Mouse (Mus musculus) MEL (cell line): Measurements from ENCODE around the gene Ephx1. TPM values are rescaled to one million over a fixed set of nuclear protein-coding genes. Genes with fewer than 3 reads are reported as not detected.
A peak's percentile ranks its signal among the peaks of the same experiment; 100 is the strongest.
"Not testable (repeated sequence)": the region's sequence is repeated elsewhere in the genome, so short reads cannot be mapped to it uniquely, and the experiment has no call there.

Experiments used
- DNase-seq: peaks from one replicate; pipeline ENCODE4 v3.0.0; 2011; ENCODE audit warnings: low read depth, low spot score
- H3K27ac ChIP-seq: 2 replicates; pipeline ENCODE4 v1.5.1; 2012; ENCODE audit warnings: low read depth, mild to moderate bottlenecking, control low read depth, low read length, moderate library complexity; ENCODE audit not compliant: control insufficient read depth
- H3K27me3 ChIP-seq, 2 experiments: fragments of 150-350 bp in 1 of 2; sonication (generic) in 1 of 2; 2 replicates each; pipeline ENCODE4 v1.6.1; 2012; ENCODE audit warnings: low read length in 2 of 2, mild to moderate bottlenecking in 2 of 2, improper control_type of control experiment in 1 of 2, moderate library complexity in 1 of 2; ENCODE audit not compliant: insufficient read depth in 2 of 2, control insufficient read depth in 1 of 2
- H3K36me3 ChIP-seq, 2 experiments: 2 replicates each; pipeline ENCODE4 v1.6.1; 2012 to 2014; ENCODE audit warnings: low read length in 2 of 2, improper control_type of control experiment in 1 of 2, inconsistent platforms in 1 of 2, mild to moderate bottlenecking in 1 of 2; ENCODE audit not compliant: insufficient read depth in 2 of 2, control insufficient read depth in 1 of 2
- H3K4me1 ChIP-seq, 2 experiments: fragments of 150-350 bp in 1 of 2; sonication (generic) in 1 of 2; 2 replicates each; pipeline ENCODE4 v1.6.1; 2012; ENCODE audit warnings: low read length in 2 of 2, improper control_type of control experiment in 1 of 2, mild to moderate bottlenecking in 1 of 2; ENCODE audit not compliant: insufficient read depth in 2 of 2, control insufficient read depth in 1 of 2
- H3K4me3 ChIP-seq, 2 experiments: fragments of 150-350 bp in 1 of 2; sonication (generic) in 1 of 2; 2 replicates each; pipeline ENCODE4 v1.5.1; 2012; ENCODE audit warnings: low read depth in 2 of 2, low read length in 2 of 2, mild to moderate bottlenecking in 2 of 2, moderate library complexity in 2 of 2, control low read depth in 1 of 2, improper control_type of control experiment in 1 of 2; ENCODE audit not compliant: control insufficient read depth in 1 of 2, insufficient read depth in 1 of 2
- H3K79me2 ChIP-seq: 2 replicates; pipeline ENCODE4 v1.6.1; 2012; ENCODE audit warnings: mild to moderate bottlenecking, low read length, moderate library complexity; ENCODE audit not compliant: control insufficient read depth, poor library complexity, insufficient read depth
- H3K9ac ChIP-seq: 2 replicates; pipeline ENCODE4 v1.6.1; 2012; ENCODE audit warnings: low read depth, mild to moderate bottlenecking, control low read depth, low read length, moderate library complexity; ENCODE audit not compliant: control insufficient read depth, poor library complexity, severe bottlenecking
- H3K9me3 ChIP-seq: fragments of 150-350 bp; sonication (generic); replicated peaks from 2 replicates; pipeline ENCODE4 v1.6.1; 2012; ENCODE audit warnings: mild to moderate bottlenecking, low read length, improper control_type of control experiment, moderate library complexity; ENCODE audit not compliant: insufficient read depth
- CTCF ChIP-seq, 3 experiments: IDR thresholded peaks in 2 of 3; conservative IDR thresholded peaks in 1 of 3; 2 replicates each; pipeline ENCODE4 v1.5.1; 2011 to 2012; ENCODE audit warnings: low read length in 3 of 3, low read depth in 2 of 3, mild to moderate bottlenecking in 2 of 3, improper control_type of control experiment in 1 of 3, inconsistent platforms in 1 of 3, mixed read lengths in 1 of 3, moderate library complexity in 1 of 3; ENCODE audit not compliant: control insufficient read depth in 1 of 3, insufficient read depth in 1 of 3, poor library complexity in 1 of 3, severe bottlenecking in 1 of 3
- ELF1 ChIP-seq: IDR thresholded peaks from 2 replicates; pipeline ENCODE4 v1.6.1; 2014; ENCODE audit warnings: low read depth, mild to moderate bottlenecking, inconsistent platforms, low read length, improper control_type of control experiment, moderate library complexity
- EP300 ChIP-seq, 2 experiments: IDR thresholded peaks; 2 replicates each; pipeline ENCODE4 v1.6.1; 2011; ENCODE audit warnings: improper control_type of control experiment in 2 of 2, low read length in 2 of 2, low read depth in 1 of 2, mild to moderate bottlenecking in 1 of 2
- ETS1 ChIP-seq: IDR thresholded peaks from 2 replicates; pipeline ENCODE4 v1.6.1; 2012; ENCODE audit warnings: low read depth, mild to moderate bottlenecking, inconsistent platforms, low read length, improper control_type of control experiment, moderate library complexity
- GATA1 ChIP-seq: IDR thresholded peaks from 2 replicates; pipeline ENCODE4 v1.6.1; 2011; ENCODE audit warnings: low read depth, low read length, improper control_type of control experiment
- HCFC1 ChIP-seq: IDR thresholded peaks from 2 replicates; pipeline ENCODE4 v1.6.1; 2012; ENCODE audit warnings: low read depth, mild to moderate bottlenecking, inconsistent platforms, low read length, improper control_type of control experiment, moderate library complexity
- JUND ChIP-seq: IDR thresholded peaks from 2 replicates; pipeline ENCODE4 v1.6.1; 2011; ENCODE audit warnings: low read depth, mild to moderate bottlenecking, improper control_type of control experiment, low read length
- MAZ ChIP-seq: IDR thresholded peaks from 2 replicates; pipeline ENCODE4 v1.6.1; 2012; ENCODE audit warnings: low read depth, mild to moderate bottlenecking, inconsistent platforms, low read length, improper control_type of control experiment
- MXI1 ChIP-seq: IDR thresholded peaks from 2 replicates; pipeline ENCODE4 v1.6.1; 2011; ENCODE audit warnings: mild to moderate bottlenecking, low read depth, low read length, improper control_type of control experiment
- NELFE ChIP-seq: IDR thresholded peaks from 2 replicates; pipeline ENCODE4 v1.6.1; 2011; ENCODE audit warnings: low read depth, low read length, improper control_type of control experiment
- POLR2A ChIP-seq, 2 experiments: IDR thresholded peaks; 2 replicates each; pipeline ENCODE4 v1.6.1; 2011 to 2012; ENCODE audit warnings: low read length in 2 of 2, mild to moderate bottlenecking in 2 of 2, control low read depth in 1 of 2, improper control_type of control experiment in 1 of 2, low read depth in 1 of 2, moderate library complexity in 1 of 2; ENCODE audit not compliant: control insufficient read depth in 1 of 2, insufficient read depth in 1 of 2, poor library complexity in 1 of 2
- RCOR1 ChIP-seq: IDR thresholded peaks from 2 replicates; pipeline ENCODE4 v1.6.1; 2012; ENCODE audit warnings: low read depth, mild to moderate bottlenecking, inconsistent platforms, low read length, improper control_type of control experiment
- SIN3A ChIP-seq: IDR thresholded peaks from 2 replicates; pipeline ENCODE4 v1.6.1; 2012; ENCODE audit warnings: low read length, improper control_type of control experiment, inconsistent platforms
- TAL1 ChIP-seq: IDR thresholded peaks from 2 replicates; pipeline ENCODE4 v1.6.1; 2012; ENCODE audit warnings: mild to moderate bottlenecking, inconsistent platforms, low read length, moderate library complexity, mixed read lengths
- TBP ChIP-seq: IDR thresholded peaks from 2 replicates; pipeline ENCODE4 v1.8.0; 2011; ENCODE audit warnings: low read depth, low read length, improper control_type of control experiment
- TCF12 ChIP-seq: IDR thresholded peaks from 2 replicates; pipeline ENCODE4 v1.6.1; 2014; ENCODE audit warnings: low read depth, mild to moderate bottlenecking, inconsistent platforms, low read length, improper control_type of control experiment, moderate library complexity
- ZNF384 ChIP-seq: IDR thresholded peaks from 2 replicates; pipeline ENCODE4 v1.6.1; 2012; ENCODE audit warnings: low read depth, mild to moderate bottlenecking, inconsistent platforms, low read length, improper control_type of control experiment
- polyA plus RNA-seq, 2 experiments: library from polyadenylated mRNA; stranded (reverse) in 1 of 2; unstranded in 1 of 2; fragments of >175 nt in 1 of 2; fragments of >200 nt in 1 of 2; gene quantifications; 2 replicates each; pipeline versions ENCODE4 v1.2.1 to v1.2.4; 2012; ENCODE audit warnings: low replicate concordance in 2 of 2, low read depth in 1 of 2; ENCODE audit not compliant: insufficient read length in 2 of 2, insufficient read depth in 1 of 2, missing spikeins in 1 of 2
- total RNA-seq: library from RNA; depleted of rRNA; stranded (reverse); fragments of 300-350 nt; gene quantifications from 2 replicates; pipeline ENCODE4 v1.2.3, GENCODE M21; 2012

Gene Ephx1
- total and polyA plus RNA-seq, 3 experiments: 0.15 to 0.39 TPM; not detected in 1

DNA sequence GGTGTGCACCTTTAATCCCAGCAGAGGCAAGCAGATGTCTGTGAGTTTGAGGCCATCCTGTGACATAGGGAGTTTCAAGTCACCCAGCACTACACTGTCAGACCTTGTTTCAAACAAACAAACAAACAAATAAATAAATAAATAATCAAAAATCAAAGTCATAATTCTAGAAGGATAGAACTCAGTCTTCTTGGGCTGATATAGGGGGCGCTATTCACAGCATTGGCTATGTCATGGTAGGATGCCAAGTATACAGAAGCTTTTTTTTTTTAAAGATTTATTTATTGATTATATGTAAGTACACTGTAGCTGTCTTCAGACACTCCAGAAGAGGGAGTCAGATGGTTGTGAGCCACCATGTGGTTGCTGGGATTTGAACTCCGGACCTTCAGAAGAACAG is 81.9 kb downstream of the Ephx1 start:
- not testable (repeated sequence) for H3K4me3 ChIP-seq, H3K9ac ChIP-seq, H3K27me3 ChIP-seq, H3K9me3 ChIP-seq, H3K79me2 ChIP-seq, H3K36me3 ChIP-seq, H3K27ac ChIP-seq
- H3K4me1 ChIP-seq: peaks cover 3 to 11% of the 10 kb centered on the region in 2 experiments; a peak in 3 of 4 replicates
- TF ChIP-seq CTCF (IDR thresholded peaks at IDR 0.05 in 2 of 3, conservative IDR thresholded peaks at IDR 0.05 in 1 of 3; ENCODE audit: control insufficient read depth in 1 of 3, insufficient read depth in 1 of 3, low read depth in 2 of 3, low read length in 3 of 3, poor library complexity in 1 of 3, severe bottlenecking in 1 of 3) (peak; percentile 11 to 41 (median 15); a peak in 3 of 6 replicates), ZNF384 (peak; percentile 65)
- peak; percentile 30 for DNase-seq

DNA sequence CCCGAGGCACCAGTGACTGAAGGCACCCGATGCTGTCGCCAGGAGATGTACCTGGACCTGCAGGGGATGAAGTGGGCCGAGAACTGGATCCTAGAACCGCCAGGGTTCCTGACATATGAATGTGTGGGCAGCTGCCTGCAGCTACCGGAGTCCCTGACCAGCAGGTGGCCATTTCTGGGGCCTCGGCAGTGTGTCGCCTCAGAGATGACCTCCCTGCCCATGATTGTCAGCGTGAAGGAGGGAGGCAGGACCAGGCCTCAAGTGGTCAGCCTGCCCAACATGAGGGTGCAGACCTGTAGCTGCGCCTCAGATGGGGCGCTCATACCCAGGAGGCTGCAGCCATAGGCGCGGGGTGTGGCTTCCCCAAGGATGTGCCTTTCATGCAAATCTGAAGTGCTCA is 83.1 kb downstream of the Ephx1 start:
- H3K27ac ChIP-seq, H3K27me3 ChIP-seq, H3K4me3 ChIP-seq, H3K9me3 ChIP-seq, H3K4me1 ChIP-seq, H3K36me3 ChIP-seq, DNase-seq, H3K79me2 ChIP-seq: not testable (repeated sequence)
- H3K9ac ChIP-seq: peak overlapping the region; percentile 63; the same call in 1 of the 2 replicates

DNA sequence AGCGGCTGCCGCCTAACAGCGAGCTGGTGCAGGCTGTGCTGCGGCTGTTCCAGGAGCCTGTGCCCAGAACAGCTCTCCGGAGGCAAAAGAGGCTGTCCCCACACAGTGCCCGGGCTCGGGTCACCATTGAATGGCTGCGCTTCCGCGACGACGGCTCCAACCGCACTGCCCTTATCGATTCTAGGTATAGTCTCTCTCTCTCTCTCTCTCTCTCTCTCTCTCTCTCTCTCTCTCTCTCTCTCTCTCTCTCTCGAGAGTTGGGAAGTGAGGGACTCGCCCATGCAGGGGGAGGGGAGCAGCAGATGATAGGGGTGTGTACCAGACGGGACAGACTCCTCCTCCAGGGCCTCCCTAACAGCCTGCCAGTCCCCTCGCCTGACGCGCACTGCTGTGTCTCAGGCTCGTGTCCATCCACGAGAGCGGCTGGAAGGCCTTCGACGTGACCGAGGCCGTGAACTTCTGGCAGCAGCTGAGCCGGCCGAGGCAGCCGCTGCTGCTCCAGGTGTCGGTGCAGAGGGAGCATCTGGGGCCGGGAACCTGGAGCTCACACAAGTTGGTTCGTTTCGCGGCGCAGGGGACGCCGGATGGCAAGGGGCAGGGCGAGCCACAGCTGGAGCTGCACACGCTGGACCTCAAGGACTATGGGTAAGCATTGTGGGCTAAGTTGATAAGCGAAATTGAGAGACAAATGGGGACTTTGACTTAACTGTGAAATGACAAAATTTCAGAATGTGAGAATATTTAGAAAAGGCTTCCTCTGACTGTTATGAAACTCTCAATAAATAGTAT is 83.9 kb downstream of the Ephx1 start:
- H3K9ac ChIP-seq: peak overlapping the region; percentile 67
- H3K4me1 ChIP-seq, H3K9me3 ChIP-seq, H3K36me3 ChIP-seq, H3K27me3 ChIP-seq, H3K79me2 ChIP-seq: not testable (repeated sequence)
- TF ChIP-seq RCOR1 (0 out of 2 replicates have a peak, but pooled peaks have one; percentile 2), GATA1 (peak; percentile 46), TBP (0 out of 2 replicates have a peak, but pooled peaks have one; percentile 42), MAZ (peak; percentile 62; the same call in 1 of the 2 replicates), NELFE (peak; percentile 39; the same call in 1 of the 2 replicates), HCFC1 (0 out of 2 replicates have a peak, but pooled peaks have one; percentile 32), SIN3A (peak; percentile 59), EP300 (IDR thresholded peaks at IDR 0.05; ENCODE audit: low read depth in 1 of 2, low read length in 2 of 2) (0 out of 4 replicates have a peak, but pooled peaks have one; percentile 7 to 18), JUND (peak; percentile 99), POLR2A (IDR thresholded peaks at IDR 0.05; ENCODE audit: control insufficient read depth in 1 of 2, insufficient read depth in 1 of 2, low read depth in 1 of 2, low read length in 2 of 2, poor library complexity in 1 of 2) (peak in 1 of 2 experiments; percentile 46; a peak in 2 of 4 replicates), ELF1 (0 out of 2 replicates have a peak, but pooled peaks have one; percentile 12), MXI1 (peak; percentile 63), TCF12 (peak; percentile 47), TAL1 (0 out of 2 replicates have a peak, but pooled peaks have one; percentile 15), ETS1 (peak; percentile 57)
- DNase-seq: peak; percentile 88
- peak overlapping the region; percentile 41; the same call in 1 of the 2 replicates for H3K27ac ChIP-seq
- H3K4me3 ChIP-seq: peak overlapping the region; percentile 64 to 68
